Mouse (Mus musculus) spleen, postnatal 36 days (tissue): ENCODE measurements around the gene Gpa33.

Source experiments
- DNase-seq, 2 experiments: peaks; one replicate each; pipeline ENCODE4 v3.0.0; 2022; ENCODE audit warnings: low spot score in 2 of 2, mixed read lengths in 1 of 2

The Gpa33 gene

DNA sequence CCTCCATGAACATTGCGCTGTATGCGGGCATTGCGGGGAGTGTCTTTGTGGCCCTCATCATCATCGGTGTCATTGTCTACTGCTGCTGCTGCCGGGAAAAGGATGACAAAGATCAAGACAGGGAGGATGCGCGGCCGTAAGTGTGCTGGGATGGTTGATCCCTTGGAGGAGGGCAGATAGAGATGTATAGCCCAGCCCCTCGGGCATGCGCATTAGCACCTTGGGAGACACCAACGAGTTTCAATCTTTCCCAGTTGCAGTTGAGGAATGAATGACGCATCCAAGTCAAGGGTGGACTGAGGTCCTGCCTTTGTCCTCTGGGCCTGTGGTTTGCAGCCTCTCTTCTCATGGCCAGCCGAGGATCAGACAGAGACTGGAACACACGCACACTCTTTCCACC, 34.5 kb downstream of the Gpa33 start:
- DNase-seq, result no peak

GRCm38 (mm10) chr1:166165159-166165558, 35.1 kb downstream of the Gpa33 start:
- no peak for DNase-seq

- no peak for DNase-seq
These were observed 37.4 kb downstream of the Gpa33 start for GRCm38 (mm10) chr1:166167405-166167804.

GRCm38 (mm10) chr1:166168017-166168416, 38.0 kb downstream of the Gpa33 start:
- DNase-seq, result no peak

GRCm38 (mm10) chr1:166169713-166170112, 39.7 kb downstream of the Gpa33 start:
- DNase-seq, result no peak

DNA sequence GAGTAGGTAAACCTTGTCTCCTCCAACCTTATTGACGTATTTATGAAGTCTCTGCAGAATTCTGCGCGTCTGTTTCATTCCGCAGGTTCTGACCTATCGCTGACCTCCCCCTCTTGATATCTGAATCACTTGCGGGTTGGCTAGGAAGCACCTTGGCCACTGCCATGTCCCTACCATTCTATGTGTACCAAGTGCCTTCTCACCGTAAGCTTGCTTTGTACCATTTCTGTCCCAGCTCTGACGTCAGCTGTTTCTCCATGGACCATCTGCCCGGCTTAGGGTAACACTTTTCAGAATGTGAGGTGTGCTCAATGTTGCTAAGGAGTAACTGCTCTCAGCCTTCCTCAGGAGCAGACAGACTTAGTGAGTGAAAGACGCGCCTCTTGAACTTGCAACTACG, 40.8 kb downstream of the Gpa33 start:
- no peak for DNase-seq

DNA sequence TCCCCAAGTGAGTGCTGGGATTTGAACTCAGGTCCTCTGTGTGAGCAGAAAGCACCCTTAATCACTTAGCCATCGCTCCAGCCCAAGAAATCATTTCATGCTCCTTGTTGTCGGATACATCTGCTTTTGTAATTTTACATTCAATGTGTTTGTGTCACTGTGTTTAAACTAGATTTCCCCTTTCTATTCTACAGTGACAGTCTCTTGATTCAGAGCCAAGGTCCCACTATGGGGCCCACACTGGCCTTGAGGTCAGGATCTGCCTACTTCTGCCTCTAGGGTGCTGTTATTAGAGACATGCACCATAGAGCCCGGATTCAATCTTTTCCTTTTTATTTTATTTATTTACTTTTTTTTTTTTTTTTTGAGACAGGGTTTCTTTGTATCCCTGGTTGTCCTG, 43.0 kb downstream of the Gpa33 start:
- DNase-seq, result no peak

DNA sequence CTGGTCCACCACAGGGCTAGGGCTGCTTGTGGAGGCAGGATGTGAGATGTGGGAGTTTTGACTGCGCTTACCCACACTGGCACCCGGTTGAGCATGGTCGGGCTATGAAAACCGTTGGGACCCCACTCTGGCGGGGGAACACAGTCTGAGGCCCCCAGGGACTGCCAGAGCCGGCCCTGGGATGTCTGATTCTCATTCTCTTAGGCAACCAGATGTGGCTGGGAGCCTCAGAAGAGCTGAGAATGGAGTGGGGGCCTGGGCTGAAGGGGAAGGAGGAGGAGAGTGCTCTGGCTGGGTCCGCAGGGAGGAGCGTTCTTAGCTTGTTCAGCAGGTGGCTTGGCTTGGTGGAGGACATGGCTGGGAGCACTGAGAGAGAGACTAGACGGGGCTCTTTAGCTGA, 43.6 kb downstream of the Gpa33 start:
- no peak for DNase-seq

DNA sequence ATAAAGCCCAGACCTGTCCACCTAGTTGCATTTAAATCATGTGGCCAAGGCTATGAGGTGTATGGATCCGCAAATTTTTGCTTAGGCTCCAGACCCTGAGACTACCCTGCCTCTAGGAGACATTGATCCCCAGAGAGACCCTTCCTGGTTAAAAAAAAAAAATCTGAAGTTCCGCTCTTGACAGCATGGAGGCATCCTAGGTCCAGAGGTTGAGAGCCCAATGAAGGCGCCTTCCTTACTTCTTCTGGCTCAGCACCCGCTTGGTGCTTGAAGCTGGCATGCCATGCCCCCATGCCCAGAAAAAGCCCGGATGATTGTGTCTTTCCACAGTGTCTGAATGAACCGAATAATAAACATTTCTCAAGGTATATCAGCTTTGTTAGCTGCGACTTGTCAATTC, 51.5 kb downstream of the Gpa33 start:
- DNase-seq, result no peak

- no peak for DNase-seq
These were observed 53.1 kb downstream of the Gpa33 start for GRCm38 (mm10) chr1:166182952-166183627.

DNA sequence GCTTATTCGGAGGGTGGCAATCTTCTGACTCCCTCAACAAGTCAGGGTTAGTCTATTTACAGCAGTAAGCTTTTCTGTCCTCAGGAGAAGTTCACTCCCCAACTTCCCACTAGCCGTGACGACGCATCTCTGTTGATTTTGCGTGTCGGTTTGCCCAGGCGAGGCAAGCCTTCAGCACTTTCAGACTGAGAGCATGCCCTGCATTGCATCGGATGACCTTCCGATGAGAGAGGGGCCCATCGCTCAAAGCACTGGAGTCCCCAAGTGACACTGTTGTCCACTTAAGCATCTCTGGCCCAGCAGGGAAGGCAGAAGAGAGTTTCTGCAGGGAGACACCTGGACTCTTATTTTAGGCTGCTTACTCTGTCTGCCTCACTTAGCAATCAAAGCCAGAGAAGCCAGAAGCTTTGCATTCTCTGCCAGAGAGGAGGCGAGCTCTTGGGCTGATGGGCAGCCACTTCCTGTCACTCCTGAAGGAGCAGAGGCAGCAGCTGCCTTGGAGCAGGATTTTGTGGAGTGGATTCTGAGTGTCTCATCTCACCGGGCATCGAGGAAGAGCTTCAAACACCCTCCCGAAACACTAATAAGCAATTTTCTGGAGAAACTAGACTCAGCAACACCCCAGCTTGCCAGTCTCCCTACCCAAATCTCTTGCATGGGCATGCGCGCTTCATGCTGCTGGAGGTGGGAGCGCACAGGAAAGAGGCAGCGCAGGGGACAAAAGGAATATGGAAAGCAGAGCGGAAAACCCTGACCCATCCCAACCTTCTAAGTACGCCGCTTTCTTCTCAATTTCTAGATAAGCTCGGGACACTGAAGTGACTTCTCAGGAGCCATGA, 54.6 kb downstream of the Gpa33 start:
- no peak for DNase-seq

- DNase-seq, result no peak
These were observed 55.3 kb downstream of the Gpa33 start for GRCm38 (mm10) chr1:166185357-166185756.

DNA sequence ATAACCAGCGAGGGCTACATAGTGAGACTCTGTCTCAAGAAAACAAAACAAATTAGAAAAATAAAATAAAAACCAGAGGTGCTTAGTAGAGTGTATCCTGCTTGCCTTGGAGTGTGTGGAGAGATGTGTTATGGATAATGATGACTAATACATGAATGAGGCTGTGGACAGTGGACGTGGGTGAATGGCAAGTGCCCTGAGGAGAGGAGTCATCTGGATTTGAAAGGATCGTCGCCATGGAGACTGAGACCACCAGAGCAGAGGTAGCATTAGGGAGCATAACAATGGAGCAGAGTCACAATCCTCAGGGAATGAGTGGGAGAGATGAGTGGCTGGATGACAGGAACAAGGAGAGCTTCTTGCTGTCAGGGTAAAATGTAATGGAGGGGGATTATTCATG, 59.8 kb downstream of the Gpa33 start:
- DNase-seq, result no peak

DNA sequence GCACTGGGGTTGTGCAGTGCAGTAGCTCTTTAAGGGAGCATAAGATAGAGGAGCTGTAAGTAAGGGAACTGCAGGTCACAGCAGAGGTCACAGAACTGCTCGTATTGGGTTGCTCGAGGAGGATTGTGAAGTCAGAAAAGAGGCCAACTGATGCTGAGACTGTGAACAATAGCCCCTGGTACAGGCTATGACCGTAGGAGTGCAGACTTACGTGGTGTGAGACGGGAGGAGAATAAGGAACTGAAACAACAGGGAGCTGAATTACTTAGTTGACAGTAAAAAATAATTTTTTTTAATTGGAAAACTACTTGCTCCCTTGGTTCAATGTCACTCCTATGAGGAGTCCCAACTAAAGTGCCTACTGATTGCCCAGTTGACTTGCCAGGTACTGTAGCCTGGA, 74.1 kb downstream of the Gpa33 start:
- no peak for DNase-seq

DNA sequence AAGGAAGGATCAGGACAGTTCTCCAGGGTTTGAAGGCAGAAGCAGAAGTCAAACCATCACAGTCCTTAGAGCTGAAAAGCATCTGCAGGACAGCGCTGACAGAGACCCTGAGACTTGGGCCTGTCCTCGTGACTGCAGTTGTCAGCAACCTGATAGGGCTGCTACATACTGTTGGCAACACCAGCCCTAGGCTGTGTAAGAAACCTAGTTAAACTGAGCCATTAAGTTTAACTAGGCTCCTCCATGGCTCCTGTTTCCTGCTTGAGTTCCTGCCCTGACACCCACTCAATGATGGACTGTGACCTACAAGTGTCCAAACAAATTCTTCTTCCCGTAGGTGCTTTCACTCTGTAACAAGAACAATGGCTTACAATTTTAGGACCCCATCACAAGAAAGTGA, 75.1 kb downstream of the Gpa33 start:
- no peak for DNase-seq

- no peak for DNase-seq
These were observed 79.3 kb downstream of the Gpa33 start for GRCm38 (mm10) chr1:166209371-166209770.

DNA sequence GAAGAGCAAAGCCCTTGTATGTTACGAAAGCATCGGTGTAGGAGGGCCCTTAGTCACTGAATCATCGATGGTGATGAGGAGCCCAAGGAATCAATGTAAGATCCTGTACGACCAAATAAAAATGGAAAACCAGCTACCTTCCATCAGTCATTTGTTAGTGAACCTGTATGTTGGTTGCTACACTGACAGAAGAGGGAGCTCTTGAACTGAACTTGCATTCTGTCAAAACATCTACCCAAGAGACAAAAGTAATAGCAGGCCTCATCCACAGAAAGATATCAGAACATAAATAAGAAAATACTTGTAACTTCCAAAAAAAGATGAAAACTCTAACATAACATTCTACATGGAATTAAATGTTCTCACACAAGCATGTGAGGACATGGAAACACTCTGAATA, 84.1 kb downstream of the Gpa33 start:
- DNase-seq, result no peak
